Mouse (Mus musculus) monocyte, adult 5-6 weeks (primary cell): ENCODE measurements around the gene Reg1. TPM values are rescaled to one million over a fixed set of nuclear protein-coding genes. Genes with fewer than 3 reads are reported as not detected.
"Not testable (repeated sequence)": the region's sequence is repeated elsewhere in the genome, so short reads cannot be mapped to it uniquely, and the experiment has no call there.

Experiments used
- ATAC-seq: fragments of 153-309, 156-312 bp; replicated peaks from 2 replicates; pipeline ENCODE4 v1.8.0; 2017; ENCODE audit warnings: mild to moderate bottlenecking; ENCODE audit not compliant: low TSS enrichment, insufficient number of reproducible peaks, severe bottlenecking, poor library complexity, low FRiP score
- total RNA-seq: library from RNA; stranded (forward); fragments of 200-1000, 200-491, 200-594 nt; gene quantifications from 3 replicates; pipeline ENCODE4 v1.2.3, GENCODE M21; 2017

Gene Reg1
- not detected in 3 replicates for total RNA-seq

DNA sequence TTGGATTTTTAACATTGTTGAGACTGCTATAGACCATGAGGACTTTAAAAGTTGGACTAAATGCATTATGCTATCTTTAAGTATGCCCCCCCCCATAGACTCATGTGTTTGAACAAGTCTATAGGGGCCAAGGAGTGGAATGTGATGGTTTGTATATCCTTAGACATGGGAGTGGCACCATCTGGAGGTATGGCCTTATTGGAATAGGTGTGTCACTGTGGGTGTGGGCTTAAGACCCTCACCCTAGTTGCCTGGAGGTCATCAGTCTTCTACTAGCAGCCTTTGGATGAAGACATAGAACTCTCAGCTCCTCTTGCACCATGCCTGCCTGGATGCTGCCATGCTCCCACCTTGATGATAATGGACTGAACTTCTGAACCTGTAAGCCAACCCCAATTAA is at the start of gene Reg1:
Reg1 (plus strand) TSS at position 301 of the 400 bp plus-strand sequence.
- not testable (repeated sequence) for ATAC-seq

DNA sequence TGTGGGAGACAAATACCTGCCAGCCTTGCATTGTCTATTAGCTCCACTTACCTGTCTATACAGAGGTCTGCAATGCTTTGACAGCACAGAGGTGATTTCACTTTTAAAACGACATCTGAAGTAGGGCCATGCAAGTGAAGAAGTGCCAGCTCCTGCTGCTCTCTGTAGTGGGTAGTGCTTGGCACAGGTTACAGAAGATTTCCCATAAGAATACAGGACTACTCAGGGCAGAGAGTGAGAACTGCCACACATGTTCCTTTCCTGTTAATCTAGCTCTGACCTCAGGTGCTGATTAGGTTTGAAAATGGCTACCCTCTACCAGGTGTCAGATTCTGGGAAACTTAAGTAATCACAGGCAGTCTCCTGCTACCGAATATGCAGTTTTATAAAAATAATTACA is 43.7 kb upstream of the Reg1 start, which contains the start of gene Reg3d:
Reg3d (minus strand) TSS at position 101 of the 400 bp plus-strand sequence.
- no peak for ATAC-seq

DNA sequence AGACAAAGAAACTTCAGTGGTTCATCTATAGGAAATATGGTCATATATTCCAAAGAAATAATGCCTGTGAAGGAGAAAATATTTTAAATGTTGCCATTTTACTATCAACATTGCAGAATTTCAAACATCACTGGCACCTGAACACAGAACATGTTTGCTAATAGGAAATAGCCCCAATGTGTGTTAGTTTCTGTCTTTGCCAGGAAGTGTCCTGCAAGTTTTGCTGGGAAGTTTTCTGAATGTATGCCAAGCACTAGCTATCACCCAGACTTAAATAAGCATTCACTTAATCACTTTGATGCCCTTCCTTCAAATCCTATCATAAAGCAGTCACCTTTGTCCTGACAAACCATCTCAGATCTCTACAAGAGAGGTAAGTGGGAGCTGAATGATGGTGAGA is 42.1 kb upstream of the Reg1 start, which contains the start of gene Reg3a:
Reg3a (plus strand) TSS at position 301 of the 400 bp plus-strand sequence.
- ATAC-seq = no peak

DNA sequence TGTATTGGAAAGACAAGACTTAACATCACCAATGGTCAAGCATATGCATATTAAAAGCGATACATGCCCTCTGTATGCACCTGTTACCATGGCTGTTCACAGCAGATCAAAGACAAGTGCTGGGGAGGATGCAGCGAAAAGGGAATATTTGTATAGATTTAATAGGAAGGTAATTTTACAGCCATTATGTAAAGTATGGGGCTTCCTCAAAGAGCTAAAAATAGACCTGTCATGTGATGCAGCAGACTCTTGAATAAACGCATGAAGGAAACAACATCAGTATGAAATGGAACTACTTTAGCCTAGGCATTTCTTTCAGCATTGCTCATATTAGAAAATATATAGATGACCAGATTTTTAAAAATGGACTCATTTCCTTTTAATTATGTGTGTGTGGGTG is 36.9 kb upstream of the Reg1 start:
- ATAC-seq = no peak

DNA sequence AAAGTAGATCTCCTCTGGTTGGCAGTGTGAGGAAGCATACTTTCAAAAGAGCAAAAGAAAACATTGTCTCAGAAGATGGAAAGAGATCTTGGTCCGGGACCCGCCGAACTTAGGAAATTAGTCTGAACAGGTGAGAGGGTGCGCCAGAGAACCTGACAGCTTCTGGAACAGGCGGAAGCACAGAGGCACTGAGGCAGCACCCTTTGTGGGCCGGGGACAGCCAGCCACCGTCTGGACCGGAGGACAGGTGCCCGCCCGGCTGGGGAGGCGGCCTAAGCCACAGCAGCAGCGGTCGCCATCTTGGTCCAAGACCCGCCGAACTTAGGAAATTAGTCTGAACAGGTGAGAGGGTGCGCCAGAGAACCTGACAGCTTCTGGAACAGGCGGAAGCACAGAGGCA is 27.2 kb upstream of the Reg1 start, which contains the start of gene Reg2:
Reg2 (plus strand) TSS at position 301 of the 400 bp plus-strand sequence.
- ATAC-seq = not testable (repeated sequence)

DNA sequence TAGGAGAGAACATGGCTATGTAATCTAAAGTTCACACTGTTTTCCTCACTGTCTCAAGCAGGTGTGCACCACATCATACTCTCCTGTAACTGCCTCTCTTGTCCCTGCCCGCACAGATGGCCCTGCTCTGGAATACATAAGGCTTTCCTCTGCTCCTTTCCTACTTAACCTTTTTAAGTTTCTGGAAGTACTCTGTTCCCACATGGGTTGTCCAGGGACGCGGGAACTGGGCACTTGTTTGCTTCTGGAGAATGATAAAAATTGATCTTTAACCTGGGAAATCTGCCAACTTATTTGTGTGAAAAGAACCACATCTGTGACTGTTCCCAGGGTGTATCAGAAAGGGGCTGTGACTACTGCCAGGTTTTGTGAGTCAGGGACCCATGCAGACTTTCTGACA is 3.0 kb downstream of the Reg1 start:
- ATAC-seq = no peak

DNA sequence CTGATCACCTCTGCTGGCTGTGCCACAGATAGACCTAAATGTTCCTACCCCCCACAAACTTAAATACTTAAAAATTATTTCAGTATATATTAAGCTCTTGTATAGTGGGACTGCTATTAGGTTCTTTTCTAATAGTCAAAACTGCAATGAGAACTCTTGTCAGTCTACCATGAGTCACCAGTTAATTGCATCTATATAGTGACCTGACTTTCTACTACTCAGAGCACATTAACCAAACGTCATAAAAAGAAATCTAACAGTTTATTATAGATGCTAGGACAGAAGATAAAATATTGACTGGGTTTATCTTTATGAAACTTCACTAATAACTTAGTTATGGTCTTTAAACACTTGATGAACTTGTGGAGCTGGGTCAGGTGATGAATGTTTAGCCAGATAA is 24.7 kb downstream of the Reg1 start:
- ATAC-seq = no peak

DNA sequence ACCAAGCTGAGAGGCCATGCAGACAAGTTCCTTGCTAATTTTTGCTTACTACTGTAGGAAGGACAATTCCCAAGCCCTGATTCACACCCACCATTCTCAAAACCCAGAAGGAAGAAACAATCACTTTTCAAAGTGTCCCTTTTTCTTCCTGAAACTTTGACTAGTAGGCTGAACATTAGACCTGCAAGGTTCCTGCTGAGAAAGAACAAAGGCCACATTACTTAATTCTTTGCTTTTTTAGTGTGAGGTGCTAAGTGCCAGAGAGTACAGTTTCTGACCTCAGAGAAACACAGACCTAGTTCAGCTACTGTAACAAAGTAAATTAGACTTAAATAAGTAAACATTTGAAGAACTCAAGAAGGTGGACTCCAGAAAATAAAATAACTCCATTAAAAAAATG is 25.9 kb downstream of the Reg1 start:
- ATAC-seq = no peak

DNA sequence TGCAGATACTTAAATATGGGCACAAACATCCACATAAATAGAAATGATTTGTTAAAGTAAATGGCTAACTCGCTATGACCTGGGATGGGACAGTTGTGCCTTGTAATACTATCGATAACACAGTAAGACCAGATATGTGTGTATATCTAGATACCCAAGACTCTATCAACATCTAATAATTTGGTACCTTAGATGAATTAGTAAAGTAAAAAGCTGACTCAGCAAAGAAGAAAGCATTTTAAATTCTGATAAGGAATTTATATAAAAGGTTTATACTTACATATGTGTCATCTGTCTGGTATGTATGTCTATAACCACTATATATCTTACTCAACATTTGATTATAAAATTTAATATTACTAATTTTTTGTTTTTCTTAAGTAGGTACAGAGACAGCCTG is 30.3 kb downstream of the Reg1 start:
- no peak for ATAC-seq

DNA sequence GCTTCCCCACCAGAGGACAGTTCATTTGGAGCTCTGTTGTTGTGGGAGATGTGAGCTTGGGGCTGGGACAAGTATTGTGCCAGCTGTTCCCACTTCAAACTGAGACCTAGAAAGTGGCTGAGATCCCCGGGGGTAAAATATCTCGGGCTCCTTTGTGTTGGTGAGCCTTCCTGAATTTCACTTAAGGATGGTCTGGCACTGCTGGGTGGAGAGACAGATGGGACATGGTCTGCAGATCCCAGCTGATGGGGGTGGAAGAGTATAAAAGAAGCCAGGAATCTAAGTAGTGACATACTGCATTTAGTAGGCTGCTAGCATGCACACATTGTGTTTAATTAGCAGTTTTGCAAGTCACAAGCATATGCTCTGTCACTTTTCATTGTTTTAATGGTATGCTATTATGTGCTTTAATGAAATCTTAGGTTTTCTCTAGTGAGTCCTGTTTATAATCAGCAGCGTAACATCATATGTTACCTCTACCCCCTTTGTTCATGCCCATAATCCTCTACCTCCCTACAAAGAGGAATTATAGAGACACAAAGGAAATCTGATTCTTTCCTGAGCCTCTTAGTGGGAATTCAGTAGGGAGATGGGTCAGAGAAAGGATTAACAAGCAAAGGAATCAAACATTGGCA is 37.8 kb downstream of the Reg1 start:
- ATAC-seq = no peak

DNA sequence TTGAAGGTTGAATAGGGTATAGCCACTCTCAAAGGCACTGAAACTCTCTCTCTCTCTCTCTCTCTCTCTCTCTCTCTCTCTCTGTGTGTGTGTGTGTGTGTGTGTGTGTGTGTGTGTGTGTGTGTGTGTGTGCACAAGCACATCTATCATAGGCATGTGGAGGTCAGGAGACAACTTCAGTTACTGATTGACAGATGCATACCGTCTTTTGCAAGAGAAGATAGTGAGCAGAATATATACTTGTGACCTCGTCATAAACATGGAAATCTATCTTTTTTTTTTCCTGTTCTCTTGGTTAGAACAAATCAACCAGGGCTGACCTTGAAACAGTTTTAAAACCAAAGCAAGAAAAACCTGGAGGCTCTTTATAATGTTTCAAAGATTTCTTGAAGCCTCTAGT is 39.8 kb downstream of the Reg1 start:
- ATAC-seq = no peak

DNA sequence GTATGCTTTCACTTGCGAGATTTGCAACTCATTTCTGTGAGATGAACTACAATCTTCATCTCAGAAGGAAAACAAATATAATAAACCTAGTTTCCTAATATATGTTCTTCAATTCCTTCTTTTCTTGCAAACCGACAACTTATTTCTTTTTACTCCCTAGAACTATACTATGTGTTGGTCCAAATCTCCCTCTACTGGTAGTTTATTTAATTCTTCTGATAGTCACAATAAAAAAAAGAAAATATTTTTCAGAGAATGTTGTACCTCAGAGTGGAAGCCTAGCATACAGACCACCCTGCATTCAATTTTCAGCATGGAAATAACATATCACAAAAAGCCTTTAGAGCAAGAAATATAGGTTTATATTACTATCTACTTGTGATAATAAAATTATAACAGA is 40.8 kb downstream of the Reg1 start:
- no peak for ATAC-seq

DNA sequence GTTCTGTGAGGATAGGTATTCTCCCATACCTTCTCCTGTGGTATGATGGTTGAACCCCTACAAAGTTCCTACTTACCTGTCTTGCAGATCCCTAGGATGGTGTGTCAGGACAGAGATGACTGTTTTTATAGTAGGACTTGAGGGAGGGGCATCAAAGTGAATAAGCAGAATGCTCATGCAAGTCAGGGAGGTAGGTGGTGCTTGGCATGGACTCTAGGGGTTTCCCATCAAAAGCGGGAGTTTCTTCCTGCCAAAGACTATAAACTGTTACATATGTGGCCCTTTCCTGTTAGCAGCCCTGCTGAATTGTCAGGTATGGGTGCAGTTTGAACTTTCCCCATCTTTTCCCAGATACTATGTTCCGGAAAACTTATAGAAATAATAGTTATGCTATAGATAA is 46.3 kb downstream of the Reg1 start, which contains the start of gene Reg3g:
Reg3g (minus strand) TSS at position 101 of the 400 bp plus-strand sequence.
- no peak for ATAC-seq

DNA sequence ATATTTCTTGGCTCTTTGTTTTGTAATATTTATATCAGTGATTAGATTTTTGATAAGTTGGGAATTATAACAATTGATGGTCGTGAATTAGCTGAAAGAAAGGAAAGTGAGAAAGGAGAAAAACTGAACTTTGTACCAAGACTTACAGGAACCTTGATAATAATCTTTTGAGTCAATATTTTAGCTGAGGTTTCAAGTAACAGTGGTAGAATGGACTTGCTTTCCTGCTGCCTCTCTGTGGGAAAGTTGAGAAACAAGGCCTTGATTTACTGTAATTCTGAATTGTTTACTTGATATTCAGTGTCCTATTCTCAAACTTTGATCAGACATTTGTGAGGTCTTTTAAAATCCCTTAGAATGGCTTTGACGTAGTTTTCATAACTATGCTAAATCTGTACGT is 46.8 kb downstream of the Reg1 start:
- no peak for ATAC-seq

Other genes starting within 250 kb of the Reg1 start
- gene Reg3b, start 52.1 kb upstream of the Reg1 start, total RNA-seq = not detected in 3 replicates
- gene Reg3d, start 43.8 kb upstream of the Reg1 start, total RNA-seq = not detected in 3 replicates
- not detected in 3 replicates for gene Reg3a, start 42.0 kb upstream of the Reg1 start, total RNA-seq
- gene Reg2, start 27.1 kb upstream of the Reg1 start, total RNA-seq = not detected in 3 replicates
- not detected in 3 replicates for gene Reg3g, start 46.2 kb downstream of the Reg1 start, total RNA-seq